Mouse (Mus musculus) heart, embryonic 13.5 days (tissue): ENCODE data around the gene Cmtm3. TPM values are rescaled to one million over a fixed set of nuclear protein-coding genes. Genes with fewer than 3 reads are reported as not detected.
A peak's percentile ranks its signal among the peaks of the same experiment; 100 is the strongest.

Experiments used
- ATAC-seq: fragments of 200-750 bp; cut with Nextera tagmentation; 2 replicates; pipeline ENCODE4 v1.8.0; 2017; ENCODE audit warnings: moderate TSS enrichment; ENCODE audit not compliant: insufficient number of reproducible peaks, low FRiP score, low TSS enrichment; ENCODE audit errors: extremely low read depth
- H3K27ac ChIP-seq: fragments of 300-500 bp; sonication (generic); replicated peaks from 2 replicates; pipeline ENCODE4 v1.5.1; 2015; ENCODE audit warnings: moderate library complexity, mild to moderate bottlenecking, inconsistent platforms
- H3K27me3 ChIP-seq: fragments of 300-500 bp; sonication (generic); replicated peaks from 2 replicates; pipeline ENCODE4 v1.6.1; 2015; ENCODE audit warnings: mild to moderate bottlenecking, inconsistent platforms
- H3K36me3 ChIP-seq: fragments of 300-500 bp; sonication (generic); 2 replicates; pipeline ENCODE4 v1.6.1; 2015; ENCODE audit warnings: mild to moderate bottlenecking, inconsistent platforms
- H3K4me1 ChIP-seq: fragments of 300-500 bp; sonication (generic); 2 replicates; pipeline ENCODE4 v1.6.1; 2015; ENCODE audit warnings: inconsistent platforms
- H3K4me2 ChIP-seq: fragments of 300-500 bp; sonication (generic); 2 replicates; pipeline ENCODE4 v1.6.1; 2015; ENCODE audit warnings: inconsistent platforms, mild to moderate bottlenecking, moderate library complexity
- H3K4me3 ChIP-seq: fragments of 300-500 bp; sonication (generic); 2 replicates; pipeline ENCODE4 v1.5.1; 2015; ENCODE audit warnings: moderate library complexity, mild to moderate bottlenecking, inconsistent platforms
- H3K9ac ChIP-seq: fragments of 300-500 bp; sonication (generic); 2 replicates; pipeline ENCODE4 v1.6.1; 2015; ENCODE audit warnings: inconsistent platforms, mild to moderate bottlenecking, moderate library complexity
- H3K9me3 ChIP-seq: fragments of 300-500 bp; sonication (generic); 2 replicates; pipeline ENCODE4 v1.6.1; 2016; ENCODE audit warnings: inconsistent platforms
- WGBS: fragments of 180-500 bp; shearing (Covaris S2); methylation state at CpG from one replicate; pipeline ENCODE4 v1.1.7; 2015; ENCODE audit warnings: mixed read lengths; 5-methylcytosine and 5-hydroxymethylcytosine counted together
- polyA plus RNA-seq: library from polyadenylated mRNA; unstranded; fragments of >200 nt; fragmentation: Nextera tagmentation; extraction: Ambion mirVana; gene quantifications from 2 replicates; pipeline ENCODE4 v1.2.1, GENCODE M21; 2015

Gene Cmtm3
- polyA plus RNA-seq, 1 experiment from 2014 or later, result 100 TPM

GRCm38 (mm10) chr8:104370071-104370470 lies 30.9 kb downstream of the Cmtm3 start:
- Histone ChIP-seq H3K27ac (no peak overlapping the region), H3K9me3 (no peaks in the 10 kb centered on the region), H3K4me2 (no peak overlapping the region), H3K4me3 (no peak overlapping the region), H3K9ac (no peak overlapping the region), H3K4me1 (peaks cover 37% of the 10 kb centered on the region), H3K27me3 (no peaks in the 10 kb centered on the region), H3K36me3 (peaks cover 4% of the 10 kb centered on the region; the same call in 1 of the 2 replicates)
- no peak for ATAC-seq
- WGBS, result 69% methylated on average over 6 of the region's 6 CpGs

DNA sequence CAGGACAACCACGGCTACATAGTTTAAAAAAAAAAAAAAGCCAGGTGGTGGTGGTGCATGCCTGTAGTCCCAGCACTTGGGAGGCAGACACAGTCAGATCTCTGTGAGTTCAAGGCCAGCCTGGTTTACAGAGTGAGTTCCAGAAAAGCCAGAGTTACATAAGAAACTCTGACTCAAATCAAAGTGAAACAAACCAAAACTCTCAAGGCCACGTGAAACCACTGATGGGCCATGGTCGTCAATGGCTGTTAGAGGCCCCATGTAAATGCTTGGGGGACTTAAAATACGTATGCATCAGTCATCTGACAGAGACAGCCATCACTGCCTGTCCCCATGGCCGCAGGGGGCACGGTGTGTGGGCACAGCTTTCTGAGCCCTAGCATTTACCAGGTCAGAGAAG lies 31.9 kb downstream of the Cmtm3 start:
- no peaks in the 10 kb centered on the region for H3K9me3 ChIP-seq
- no peak overlapping the region for H3K27ac ChIP-seq
- H3K36me3 ChIP-seq, result peaks cover 4% of the 10 kb centered on the region; the same call in 1 of the 2 replicates
- no peak overlapping the region for H3K4me3 ChIP-seq
- no peak for ATAC-seq
- no peak overlapping the region for H3K4me2 ChIP-seq
- H3K9ac ChIP-seq, result no peak overlapping the region
- peaks cover 47% of the 10 kb centered on the region for H3K4me1 ChIP-seq
- 83% methylated on average over 6 of the region's 6 CpGs for WGBS
- no peaks in the 10 kb centered on the region for H3K27me3 ChIP-seq

GRCm38 (mm10) chr8:104373779-104374178 lies 34.6 kb downstream of the Cmtm3 start:
- Histone ChIP-seq H3K4me2 (no peak overlapping the region), H3K9me3 (no peaks in the 10 kb centered on the region), H3K9ac (no peak overlapping the region), H3K27ac (peak overlapping the region; percentile 87; the same call in 1 of the 2 replicates), H3K4me3 (no peak overlapping the region), H3K36me3 (peaks cover 4% of the 10 kb centered on the region; the same call in 1 of the 2 replicates), H3K4me1 (peaks cover 39% of the 10 kb centered on the region), H3K27me3 (no peaks in the 10 kb centered on the region)
- ATAC-seq, result no peak
- 73% methylated on average over 11 of the region's 11 CpGs for WGBS

DNA sequence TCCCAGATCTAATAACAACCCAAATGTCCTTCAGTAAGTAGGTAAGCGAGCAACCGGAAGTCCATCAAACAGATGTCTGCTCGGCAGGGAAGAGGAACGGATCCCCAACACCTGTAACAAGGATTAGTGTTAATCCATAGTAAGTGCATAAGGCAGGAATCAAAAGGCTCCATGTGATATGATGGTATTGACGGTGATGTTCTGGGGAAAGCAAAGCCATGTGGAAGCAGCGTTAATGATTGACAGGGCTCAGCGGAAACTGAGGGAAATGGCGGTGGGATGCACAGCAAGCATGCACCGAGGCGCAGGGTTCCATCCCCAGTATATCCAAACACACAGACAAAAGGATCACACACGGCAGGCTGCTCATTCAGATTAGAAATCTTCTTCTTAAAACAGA lies 35.1 kb downstream of the Cmtm3 start:
- Histone ChIP-seq H3K4me3 (no peak overlapping the region), H3K27ac (peak overlapping the region; percentile 87; the same call in 1 of the 2 replicates), H3K4me2 (no peak overlapping the region), H3K9me3 (no peaks in the 10 kb centered on the region), H3K27me3 (no peaks in the 10 kb centered on the region), H3K36me3 (peaks cover 4% of the 10 kb centered on the region; the same call in 1 of the 2 replicates), H3K9ac (no peak overlapping the region), H3K4me1 (peaks cover 40% of the 10 kb centered on the region)
- no peak for ATAC-seq
- 70% methylated on average over 11 of the region's 11 CpGs for WGBS

DNA sequence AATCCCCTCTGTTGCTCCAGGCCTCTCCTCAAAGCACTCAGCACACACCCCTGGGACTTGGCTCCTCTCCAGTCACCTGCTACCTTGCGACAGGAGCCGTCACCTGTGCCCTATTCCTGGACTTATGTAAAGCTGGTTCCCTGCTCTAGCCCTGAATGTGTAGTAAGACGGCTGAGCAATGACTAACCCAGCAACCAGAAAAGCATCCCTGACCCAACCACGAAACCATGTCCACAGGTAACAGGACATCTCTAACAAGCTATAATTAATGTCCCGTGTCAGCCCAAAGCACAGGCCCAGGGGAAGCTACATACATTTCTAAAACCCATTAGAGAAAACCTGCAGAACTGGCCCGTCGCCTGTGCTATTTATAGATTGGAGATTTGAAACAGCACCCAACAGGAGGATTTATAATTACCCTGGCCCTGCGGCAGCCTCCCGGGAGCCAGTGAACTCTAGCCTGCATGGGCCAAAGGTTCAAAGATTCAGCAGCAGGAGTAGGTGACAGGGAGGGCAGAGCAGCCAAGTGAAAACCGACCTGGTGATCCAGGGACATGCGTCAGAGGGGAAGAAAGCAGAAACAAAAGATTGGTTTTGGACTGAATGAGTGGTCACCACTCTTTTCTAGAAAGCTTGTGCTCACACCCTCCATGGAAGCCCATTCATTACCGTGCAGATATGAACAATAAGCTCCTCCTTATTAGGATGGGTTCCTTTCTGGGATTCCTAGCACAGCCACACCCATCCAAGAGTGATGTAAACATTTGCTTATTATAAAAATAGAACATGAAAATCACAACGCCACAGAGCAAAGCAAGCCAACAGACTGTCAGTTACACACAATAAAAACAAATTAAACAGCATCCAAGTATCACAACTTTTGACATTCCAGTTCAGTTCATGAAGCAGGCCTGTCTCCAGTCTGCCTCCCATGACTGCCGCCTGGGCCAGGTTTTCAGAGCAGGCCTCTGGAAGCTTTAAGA lies 35.9 kb downstream of the Cmtm3 start:
- peaks cover 35% of the 10 kb centered on the region for H3K4me1 ChIP-seq
- no peak; the same call in 1 of the 2 replicates for ATAC-seq
- H3K9ac ChIP-seq, result peak overlapping the region; percentile 52; the same call in 1 of the 2 replicates
- no peaks in the 10 kb centered on the region for H3K27me3 ChIP-seq
- H3K36me3 ChIP-seq, result peaks cover 4% of the 10 kb centered on the region; the same call in 1 of the 2 replicates
- no peaks in the 10 kb centered on the region for H3K9me3 ChIP-seq
- H3K4me3 ChIP-seq, result no peak overlapping the region
- peak overlapping the region; percentile 46 for H3K4me2 ChIP-seq
- H3K27ac ChIP-seq, result peak overlapping the region; percentile 87
- WGBS, result 31% methylated on average over 14 of the region's 14 CpGs

- Histone ChIP-seq H3K4me2 (peak overlapping the region; percentile 46; the same call in 1 of the 2 replicates), H3K9me3 (no peaks in the 10 kb centered on the region), H3K9ac (peak overlapping the region; percentile 51; the same call in 1 of the 2 replicates), H3K27ac (peak overlapping the region; percentile 87), H3K4me3 (no peak overlapping the region), H3K36me3 (peaks cover 4% of the 10 kb centered on the region; the same call in 1 of the 2 replicates), H3K27me3 (no peaks in the 10 kb centered on the region), H3K4me1 (peaks cover 41% of the 10 kb centered on the region)
- ATAC-seq, result no peak
- WGBS, result 57% methylated on average over 5 of the region's 5 CpGs
These were observed 36.7 kb downstream of the Cmtm3 start for GRCm38 (mm10) chr8:104375959-104376358.

- no peak overlapping the region for H3K9ac ChIP-seq
- no peak overlapping the region for H3K27ac ChIP-seq
- WGBS, result 72% methylated on average over 11 of the region's 11 CpGs
- H3K36me3 ChIP-seq, result no peaks in the 10 kb centered on the region
- no peaks in the 10 kb centered on the region for H3K9me3 ChIP-seq
- no peaks in the 10 kb centered on the region for H3K27me3 ChIP-seq
- H3K4me3 ChIP-seq, result no peak overlapping the region
- ATAC-seq, result no peak
- no peak overlapping the region for H3K4me2 ChIP-seq
- peaks cover 41% of the 10 kb centered on the region for H3K4me1 ChIP-seq
These were observed 37.5 kb downstream of the Cmtm3 start for GRCm38 (mm10) chr8:104376669-104377068.

GRCm38 (mm10) chr8:104379301-104379836 lies 40.2 kb downstream of the Cmtm3 start:
- no peaks in the 10 kb centered on the region for H3K9me3 ChIP-seq
- H3K4me2 ChIP-seq, result no peak overlapping the region
- 67% methylated on average over 10 of the region's 10 CpGs for WGBS
- H3K4me3 ChIP-seq, result no peak overlapping the region
- H3K27me3 ChIP-seq, result no peaks in the 10 kb centered on the region
- ATAC-seq, result no peak
- H3K27ac ChIP-seq, result no peak overlapping the region
- no peak overlapping the region for H3K9ac ChIP-seq
- H3K4me1 ChIP-seq, result peaks cover 57% of the 10 kb centered on the region
- H3K36me3 ChIP-seq, result no peaks in the 10 kb centered on the region

DNA sequence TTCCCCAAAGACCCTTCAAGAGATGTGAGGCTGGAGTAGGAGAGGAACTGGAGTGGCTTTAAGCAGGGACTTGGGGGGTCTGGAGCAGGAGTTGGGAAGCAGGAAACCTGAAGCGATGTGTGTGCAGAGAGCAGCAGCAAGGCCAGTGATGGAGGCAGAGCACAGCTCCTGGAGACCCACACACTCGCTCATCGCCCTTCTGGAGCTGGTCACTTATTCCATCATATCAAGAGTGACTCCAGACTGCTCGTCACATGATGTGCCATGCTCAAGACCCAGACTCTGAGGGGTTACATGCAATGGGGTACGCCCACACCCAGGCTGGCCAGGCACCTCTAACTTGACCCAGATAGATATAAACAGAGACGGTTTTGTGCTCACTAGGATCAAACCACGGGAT lies 41.1 kb downstream of the Cmtm3 start:
- Histone ChIP-seq H3K9me3 (no peaks in the 10 kb centered on the region), H3K27ac (no peak overlapping the region), H3K36me3 (no peaks in the 10 kb centered on the region), H3K4me3 (no peak overlapping the region), H3K4me2 (no peak overlapping the region), H3K27me3 (no peaks in the 10 kb centered on the region), H3K4me1 (peaks cover 49% of the 10 kb centered on the region), H3K9ac (no peak overlapping the region)
- ATAC-seq, result no peak
- 71% methylated on average over 7 of the region's 7 CpGs for WGBS

GRCm38 (mm10) chr8:104380961-104381411 lies 41.8 kb downstream of the Cmtm3 start:
- Histone ChIP-seq H3K4me3 (no peak overlapping the region), H3K4me1 (peaks cover 49% of the 10 kb centered on the region), H3K27me3 (no peaks in the 10 kb centered on the region), H3K4me2 (no peak overlapping the region), H3K36me3 (no peaks in the 10 kb centered on the region), H3K27ac (no peak overlapping the region), H3K9me3 (no peaks in the 10 kb centered on the region), H3K9ac (no peak overlapping the region; the same call in 1 of the 2 replicates)
- 80% methylated on average over 5 of the region's 5 CpGs for WGBS
- ATAC-seq, result no peak

- H3K27ac ChIP-seq, result no peak overlapping the region
- no peaks in the 10 kb centered on the region for H3K9me3 ChIP-seq
- ATAC-seq, result no peak
- no peaks in the 10 kb centered on the region for H3K27me3 ChIP-seq
- WGBS, result 42% methylated on average over 2 of the region's 2 CpGs
- H3K4me2 ChIP-seq, result no peak overlapping the region
- H3K4me1 ChIP-seq, result peaks cover 70% of the 10 kb centered on the region
- no peaks in the 10 kb centered on the region for H3K36me3 ChIP-seq
- H3K4me3 ChIP-seq, result no peak overlapping the region
- H3K9ac ChIP-seq, result 0 out of 2 replicates have a peak overlapping the region, but pooled peaks have one; percentile 24
These were observed 44.1 kb downstream of the Cmtm3 start for GRCm38 (mm10) chr8:104383296-104383695.
